ENCODE assay signal across 18 mouse cellular contexts in the genomic region with DNA sequence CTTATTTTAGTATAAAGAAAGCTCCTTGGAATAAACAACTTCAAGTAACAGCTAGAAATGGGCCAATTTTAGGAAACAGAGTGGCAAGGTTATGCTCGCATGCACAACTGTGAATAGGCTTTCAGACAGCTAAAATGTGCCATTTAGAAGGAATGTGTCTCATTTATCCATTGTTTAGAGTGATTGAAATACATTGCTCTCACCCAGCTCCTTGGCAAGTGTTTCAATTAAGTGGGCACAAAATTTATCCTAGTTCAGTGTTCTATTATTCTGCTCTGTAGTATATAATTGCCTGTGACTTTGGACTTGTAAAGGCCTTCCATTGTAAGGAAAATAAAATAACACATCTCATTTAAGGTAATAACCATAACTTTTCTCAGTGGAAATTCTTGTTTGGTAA.
DNase-seq lines count a peak whose midpoint lies in the region; ATAC-seq lines count a peak whose summit lies in the region.
"Had no signal": no experiment of that assay in that cellular context is flagged by ENCODE, and none has a peak within 500 bp of the region (broad histone marks: within the 10 kb centered on the region; RNA-seq: fewer than 3 reads in every experiment).

No protein-coding gene starts in this region.

- no peak overlapping the region for H3K4me2 ChIP-seq in forebrain, embryonic 14.5 days (ENCODE audit: low read length)
- no peak overlapping the region for H3K4me2 ChIP-seq in forebrain, embryonic 11.5 days (ENCODE audit: low read depth, low read length, severe bottlenecking)
- H3K4me2 ChIP-seq in forebrain, embryonic 16.5 days (ENCODE audit: low read length) = no peak overlapping the region
- no peak overlapping the region for H3K4me2 ChIP-seq in forebrain, embryonic 12.5 days
- H3K4me2 ChIP-seq: embryonic facial prominence, embryonic 13.5 days; embryonic facial prominence, embryonic 15.5 days had no signal

- peak; percentile 58; the same call in 1 of the 2 replicates for ATAC-seq in forebrain, embryonic 14.5 days
- ATAC-seq in forebrain, embryonic 11.5 days (replicated peaks; ENCODE audit: low FRiP score) = no peak
- ATAC-seq in forebrain, embryonic 16.5 days = peak; percentile 69
- no peak for ATAC-seq in forebrain, embryonic 12.5 days (ENCODE audit: low FRiP score)

- H3K27me3 ChIP-seq in forebrain, embryonic 14.5 days (replicated peaks; ENCODE audit: control insufficient read depth, insufficient read depth, low read length) = no peaks in the 10 kb centered on the region
- no peaks in the 10 kb centered on the region for H3K27me3 ChIP-seq in forebrain, embryonic 11.5 days (ENCODE audit: control insufficient read depth, insufficient read depth, low read length)
- no peaks in the 10 kb centered on the region for H3K27me3 ChIP-seq in forebrain, embryonic 16.5 days (replicated peaks; ENCODE audit: control insufficient read depth, insufficient read depth, low read length)
- H3K27me3 ChIP-seq in forebrain, embryonic 12.5 days = no peaks in the 10 kb centered on the region
- no peaks in the 10 kb centered on the region for H3K27me3 ChIP-seq in heart, embryonic 10.5 days (ENCODE audit: insufficient read depth, poor library complexity, severe bottlenecking)
- H3K27me3 ChIP-seq: embryonic facial prominence, embryonic 13.5 days; embryonic facial prominence, embryonic 15.5 days had no signal

- no peaks in the 10 kb centered on the region for H3K9me3 ChIP-seq in forebrain, embryonic 14.5 days (replicated peaks; ENCODE audit: control insufficient read depth, low read length)
- no peaks in the 10 kb centered on the region for H3K9me3 ChIP-seq in forebrain, embryonic 11.5 days (ENCODE audit: control insufficient read depth, low read length)
- no peaks in the 10 kb centered on the region for H3K9me3 ChIP-seq in forebrain, embryonic 16.5 days (ENCODE audit: control insufficient read depth, low read length)
- H3K9me3 ChIP-seq in forebrain, embryonic 12.5 days = no peaks in the 10 kb centered on the region
- H3K9me3 ChIP-seq in heart, embryonic 10.5 days = no peaks in the 10 kb centered on the region
- H3K9me3 ChIP-seq: embryonic facial prominence, embryonic 13.5 days; embryonic facial prominence, embryonic 15.5 days had no signal

- H3K27ac ChIP-seq in forebrain, embryonic 14.5 days (ENCODE audit: low read depth, low read length) = no peak overlapping the region
- no peak overlapping the region for H3K27ac ChIP-seq in forebrain, embryonic 11.5 days (ENCODE audit: low read depth, low read length)
- H3K27ac ChIP-seq in forebrain, embryonic 16.5 days (ENCODE audit: low read length) = no peak overlapping the region
- no peak overlapping the region for H3K27ac ChIP-seq in forebrain, embryonic 12.5 days
- no peak overlapping the region for H3K27ac ChIP-seq in heart, embryonic 10.5 days
- H3K27ac ChIP-seq: embryonic facial prominence, embryonic 13.5 days; embryonic facial prominence, embryonic 15.5 days had no signal

- WGBS in forebrain, embryonic 14.5 days = 19% methylated on average over 1 of the region's 1 CpGs
- WGBS in forebrain, embryonic 11.5 days = 52% methylated on average over 1 of the region's 1 CpGs
- WGBS in forebrain, embryonic 16.5 days = 12% methylated on average over 1 of the region's 1 CpGs
- 47% methylated on average over 1 of the region's 1 CpGs for WGBS in forebrain, embryonic 12.5 days
- 77% methylated on average over 1 of the region's 1 CpGs for WGBS in heart, embryonic 10.5 days

- no peak overlapping the region for H3K9ac ChIP-seq in forebrain, embryonic 14.5 days (ENCODE audit: low read length)
- H3K9ac ChIP-seq in forebrain, embryonic 11.5 days (ENCODE audit: low read length) = no peak overlapping the region
- no peak overlapping the region for H3K9ac ChIP-seq in forebrain, embryonic 16.5 days (replicated peaks; ENCODE audit: low read depth, low read length)
- H3K9ac ChIP-seq in forebrain, embryonic 12.5 days = no peak overlapping the region
- H3K9ac ChIP-seq: embryonic facial prominence, embryonic 13.5 days; embryonic facial prominence, embryonic 15.5 days had no signal

- DNase-seq in forebrain, embryonic 14.5 days (ENCODE audit: low spot score) = peak; percentile 44
- DNase-seq in forebrain, embryonic 11.5 days (ENCODE audit: low spot score) = no peak
- peak; percentile 1 for DNase-seq in telencephalon, adult 2 months (ENCODE audit: low read depth, low spot score)
- DNase-seq in heart, embryonic 10.5 days (ENCODE audit: low spot score) = no peak
- DNase-seq: adrenal gland, adult 2 months; adrenal gland, postnatal 10 days; adrenal gland, postnatal 25 days; cerebellum, adult 11-12 months; cerebellum, adult 2 months; cerebellum, adult 9-10 months; cerebellum, postnatal 10 days; cerebellum, postnatal 25 days; embryo, embryonic 11 days had no signal

- no peaks in the 10 kb centered on the region for H3K4me1 ChIP-seq in forebrain, embryonic 14.5 days (ENCODE audit: control insufficient read depth, insufficient read depth, low read length)
- H3K4me1 ChIP-seq in forebrain, embryonic 11.5 days (replicated peaks; ENCODE audit: control insufficient read depth, insufficient read depth, low read length) = no peaks in the 10 kb centered on the region
- H3K4me1 ChIP-seq in forebrain, embryonic 16.5 days (replicated peaks; ENCODE audit: control insufficient read depth, insufficient read depth, low read length) = no peaks in the 10 kb centered on the region
- no peaks in the 10 kb centered on the region for H3K4me1 ChIP-seq in forebrain, embryonic 12.5 days
- no peaks in the 10 kb centered on the region for H3K4me1 ChIP-seq in heart, embryonic 10.5 days
- H3K4me1 ChIP-seq: embryonic facial prominence, embryonic 13.5 days; embryonic facial prominence, embryonic 15.5 days had no signal

- H3K4me3 ChIP-seq in forebrain, embryonic 14.5 days (ENCODE audit: low read depth, low read length) = no peak overlapping the region
- H3K4me3 ChIP-seq in forebrain, embryonic 11.5 days (ENCODE audit: low read depth, low read length) = no peak overlapping the region
- no peak overlapping the region for H3K4me3 ChIP-seq in forebrain, embryonic 16.5 days (replicated peaks; ENCODE audit: low read length)
- no peak overlapping the region for H3K4me3 ChIP-seq in forebrain, embryonic 12.5 days (replicated peaks)
- H3K4me3 ChIP-seq in heart, embryonic 10.5 days = no peak overlapping the region
- H3K4me3 ChIP-seq: embryonic facial prominence, embryonic 13.5 days; embryonic facial prominence, embryonic 15.5 days; erythroblast, embryonic 14.5 days had no signal

- no peaks in the 10 kb centered on the region for H3K36me3 ChIP-seq in forebrain, embryonic 14.5 days (ENCODE audit: control insufficient read depth, insufficient read depth, low read length)
- H3K36me3 ChIP-seq in forebrain, embryonic 11.5 days (ENCODE audit: control insufficient read depth, insufficient read depth, low read length) = no peaks in the 10 kb centered on the region
- H3K36me3 ChIP-seq in forebrain, embryonic 16.5 days (ENCODE audit: control insufficient read depth, insufficient read depth) = no peaks in the 10 kb centered on the region
- no peaks in the 10 kb centered on the region for H3K36me3 ChIP-seq in forebrain, embryonic 12.5 days (replicated peaks)
- H3K36me3 ChIP-seq in heart, embryonic 10.5 days = no peaks in the 10 kb centered on the region
- H3K36me3 ChIP-seq: embryonic facial prominence, embryonic 13.5 days; embryonic facial prominence, embryonic 15.5 days had no signal

Comparison
In these comparisons a context has a peak if more than half of its experiments do, and no peak if none do; other contexts are left out.
1. ATAC-seq: peak in forebrain, embryonic 14.5 days (single experiment) and forebrain, embryonic 16.5 days (single experiment); none in forebrain, embryonic 11.5 days (single experiment) and forebrain, embryonic 12.5 days (single experiment).
2. DNase-seq: peak in forebrain, embryonic 14.5 days (single experiment) and telencephalon, adult 2 months (single experiment); none in forebrain, embryonic 11.5 days (single experiment) and heart, embryonic 10.5 days (single experiment).